Mouse (Mus musculus): ENCODE measurements around the gene Midn. TPM values are rescaled to one million over a fixed set of nuclear protein-coding genes. Genes with fewer than 3 reads are reported as not detected.

The Midn gene
- polyA plus RNA-seq, 1 experiment from 2014 or later, result 18.6 TPM

DNA sequence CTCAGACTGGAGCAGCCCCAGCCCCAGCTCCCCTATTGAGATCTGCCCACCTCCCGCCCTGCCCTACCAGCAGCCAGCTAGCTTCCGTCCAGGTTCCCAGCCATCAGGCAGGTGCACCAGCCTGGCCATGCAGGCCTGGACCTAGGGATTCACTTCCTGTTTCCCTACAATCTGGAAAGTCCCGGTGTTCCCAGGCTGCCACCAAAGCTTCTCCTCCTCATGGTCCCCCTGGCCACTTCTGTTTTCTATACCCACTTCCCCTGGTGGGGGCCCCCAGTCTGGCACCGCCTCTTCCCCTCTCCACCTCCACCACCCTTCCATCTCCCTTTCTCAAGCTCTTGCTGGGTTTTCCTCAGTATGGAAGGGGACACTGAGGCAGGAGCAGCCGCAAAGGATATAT is 42.6 kb upstream of the Midn start, which contains the start of gene Sbno2:
Gene Sbno2, minus strand, starts transcription at position 112 of the 400 bp plus-strand sequence.
- Histone ChIP-seq H3K36me3 (ENCODE audit: insufficient read depth, low read length) (no peaks in the 10 kb centered on the region), H3K9ac (ENCODE audit: low read depth, low read length) (no peak within 1 kb of the TSS), H3K4me1 (replicated peaks; ENCODE audit: insufficient read depth, low read length) (peaks cover 14% of the 10 kb centered on the region), H3K27ac (no peak within 1 kb of the TSS), H3K4me3 (replicated peaks; ENCODE audit: low read depth, low read length) (no peak within 1 kb of the TSS), H3K27me3 (ENCODE audit: insufficient read depth, low read length) (no peaks in the 10 kb centered on the region), H3K4me2 (ENCODE audit: low read length) (no peak within 1 kb of the TSS), H3K9me3 (replicated peaks; ENCODE audit: low read length) (no peaks in the 10 kb centered on the region)
- 71% methylated on average over 5 of the region's 5 CpGs for WGBS
- TF ChIP-seq CTCF (IDR thresholded peaks at IDR 0.05; ENCODE audit: low read depth), result no peak
- no peak for ATAC-seq (replicated peaks; ENCODE audit: low FRiP score, low read depth)
- DNase-seq (ENCODE audit: low spot score), result no peak

GRCm38 (mm10) chr10:80105926-80106325 is 42.1 kb upstream of the Midn start:
- H3K4me3 ChIP-seq (replicated peaks; ENCODE audit: low read depth, low read length), result no peak overlapping the region
- ATAC-seq (replicated peaks; ENCODE audit: low FRiP score, low read depth), result no peak
- no peak overlapping the region for H3K4me2 ChIP-seq (ENCODE audit: low read length)
- no peak overlapping the region for H3K27ac ChIP-seq
- no peak overlapping the region for H3K9ac ChIP-seq (ENCODE audit: low read depth, low read length)
- no peak for TF ChIP-seq CTCF (IDR thresholded peaks at IDR 0.05; ENCODE audit: low read depth)
- H3K4me1 ChIP-seq (replicated peaks; ENCODE audit: insufficient read depth, low read length), result peaks cover 9% of the 10 kb centered on the region
- no peaks in the 10 kb centered on the region for H3K36me3 ChIP-seq (ENCODE audit: insufficient read depth, low read length)
- DNase-seq (ENCODE audit: low spot score), result no peak
- no peaks in the 10 kb centered on the region for H3K9me3 ChIP-seq (replicated peaks; ENCODE audit: low read length)
- WGBS, result 66% methylated on average over 5 of the region's 5 CpGs
- H3K27me3 ChIP-seq (ENCODE audit: insufficient read depth, low read length), result no peaks in the 10 kb centered on the region

DNA sequence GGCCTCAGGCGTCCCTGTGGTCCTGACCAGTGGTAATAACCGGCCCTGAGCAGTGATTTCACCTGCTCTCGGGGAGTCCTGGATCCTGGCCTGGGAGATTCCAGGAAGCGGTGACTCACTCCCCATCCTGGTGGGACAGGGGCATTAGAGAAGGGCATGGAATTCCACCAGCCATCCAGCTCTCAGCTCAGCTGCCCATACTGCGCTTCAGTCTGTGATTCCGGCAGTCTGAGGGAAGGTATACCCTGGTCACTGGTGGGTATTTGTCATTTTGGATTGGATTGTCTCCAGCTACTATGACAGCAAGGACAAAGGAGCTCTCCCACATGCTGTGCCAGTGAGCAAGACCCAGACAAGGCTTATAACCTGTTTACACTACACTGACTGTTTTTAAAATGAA is 40.4 kb upstream of the Midn start:
- DNase-seq (ENCODE audit: low spot score), result no peak
- WGBS, result 58% methylated on average over 6 of the region's 6 CpGs
- H3K9me3 ChIP-seq (replicated peaks; ENCODE audit: low read length), result no peaks in the 10 kb centered on the region

GRCm38 (mm10) chr10:80114341-80115284 is 33.5 kb upstream of the Midn start:
- H3K9ac ChIP-seq (ENCODE audit: low read depth, low read length), result peak overlapping the region; percentile 53
- H3K4me2 ChIP-seq (ENCODE audit: low read length), result peak overlapping the region; percentile 54
- ATAC-seq (replicated peaks; ENCODE audit: low FRiP score, low read depth) (peak; percentile 62), DNase-seq (ENCODE audit: low spot score) (peak; percentile 98)
- no peaks in the 10 kb centered on the region for H3K36me3 ChIP-seq (ENCODE audit: insufficient read depth, low read length)
- peak; percentile 96 for TF ChIP-seq CTCF (IDR thresholded peaks at IDR 0.05; ENCODE audit: low read depth)
- H3K4me3 ChIP-seq (replicated peaks; ENCODE audit: low read depth, low read length), result peak overlapping the region; percentile 38
- peaks cover 21% of the 10 kb centered on the region; the same call in 1 of the 2 replicates for H3K4me1 ChIP-seq (replicated peaks; ENCODE audit: insufficient read depth, low read length)
- H3K9me3 ChIP-seq (replicated peaks; ENCODE audit: low read length), result no peaks in the 10 kb centered on the region
- WGBS, result 3% methylated on average over 27 of the region's 27 CpGs
- no peaks in the 10 kb centered on the region for H3K27me3 ChIP-seq (ENCODE audit: insufficient read depth, low read length)
- H3K27ac ChIP-seq, result peak overlapping the region; percentile 92

More for the DNA sequence above, 40.4 kb upstream of the Midn start:
- no peak overlapping the region for H3K9ac ChIP-seq (ENCODE audit: low read depth, low read length)
- H3K4me2 ChIP-seq (ENCODE audit: low read length), result no peak overlapping the region
- no peaks in the 10 kb centered on the region for H3K36me3 ChIP-seq (ENCODE audit: insufficient read depth, low read length)
- H3K4me3 ChIP-seq (replicated peaks; ENCODE audit: low read depth, low read length), result no peak overlapping the region
- no peak overlapping the region for H3K27ac ChIP-seq
- H3K4me1 ChIP-seq (replicated peaks; ENCODE audit: insufficient read depth, low read length), result no peaks in the 10 kb centered on the region; the same call in 1 of the 2 replicates
- H3K27me3 ChIP-seq (ENCODE audit: insufficient read depth, low read length), result no peaks in the 10 kb centered on the region
- no peak for TF ChIP-seq CTCF (IDR thresholded peaks at IDR 0.05; ENCODE audit: low read depth)
- ATAC-seq (replicated peaks; ENCODE audit: low FRiP score, low read depth), result no peak; the same call in 1 of the 2 replicates

DNA sequence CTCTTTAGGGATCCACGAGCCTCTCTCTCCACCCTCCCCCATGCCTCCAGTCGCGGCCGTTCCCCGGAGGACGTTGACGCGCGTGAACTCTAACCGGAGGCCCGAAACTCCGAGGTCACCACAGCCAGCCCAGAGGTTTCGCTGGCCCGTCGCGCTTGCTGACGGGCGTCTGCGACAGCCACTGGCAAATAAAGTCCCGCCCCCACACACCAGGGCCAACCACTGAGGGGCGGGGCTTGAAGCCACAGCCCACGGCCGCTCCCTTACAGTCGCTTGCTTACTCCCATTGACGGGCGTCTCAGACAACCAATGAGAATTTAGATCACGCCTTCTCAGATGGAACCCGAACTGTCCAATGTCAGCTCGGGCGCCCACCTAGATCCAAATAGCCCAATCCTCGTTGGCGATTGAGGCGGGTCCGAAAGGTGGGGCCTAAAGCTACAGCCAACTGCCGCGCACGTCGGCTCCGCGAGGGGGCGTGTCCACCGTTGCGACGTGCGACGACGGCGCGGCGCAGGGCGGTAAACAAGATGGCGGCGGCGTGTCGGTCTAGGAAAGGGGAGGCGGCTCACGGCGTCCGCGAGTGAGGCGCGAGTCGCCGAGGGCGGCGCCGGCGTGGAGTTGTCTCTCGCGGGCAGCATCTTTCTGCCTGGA is 32.7 kb upstream of the Midn start, which contains the start of gene Stk11:
Gene Stk11, plus strand, starts transcription at position 514 of the 654 bp plus-strand sequence.
- peak; percentile 100 for DNase-seq (ENCODE audit: low spot score)
- Histone ChIP-seq H3K36me3 (ENCODE audit: insufficient read depth, low read length) (no peaks in the 10 kb centered on the region), H3K9me3 (replicated peaks; ENCODE audit: low read length) (no peaks in the 10 kb centered on the region), H3K4me1 (replicated peaks; ENCODE audit: insufficient read depth, low read length) (peaks cover 21% of the 10 kb centered on the region; the same call in 1 of the 2 replicates), H3K4me2 (ENCODE audit: low read length) (peak within 1 kb of the TSS; percentile 92), H3K9ac (ENCODE audit: low read depth, low read length) (peak within 1 kb of the TSS; percentile 97), H3K4me3 (replicated peaks; ENCODE audit: low read depth, low read length) (peak within 1 kb of the TSS; percentile 94), H3K27ac (peak within 1 kb of the TSS; percentile 92), H3K27me3 (ENCODE audit: insufficient read depth, low read length) (no peaks in the 10 kb centered on the region)
- ATAC-seq (replicated peaks; ENCODE audit: low FRiP score, low read depth), result peak; percentile 97
- peak; percentile 53 for TF ChIP-seq CTCF (IDR thresholded peaks at IDR 0.05; ENCODE audit: low read depth)
- WGBS, result under 1% methylated on average over 70 of the region's 70 CpGs

DNA sequence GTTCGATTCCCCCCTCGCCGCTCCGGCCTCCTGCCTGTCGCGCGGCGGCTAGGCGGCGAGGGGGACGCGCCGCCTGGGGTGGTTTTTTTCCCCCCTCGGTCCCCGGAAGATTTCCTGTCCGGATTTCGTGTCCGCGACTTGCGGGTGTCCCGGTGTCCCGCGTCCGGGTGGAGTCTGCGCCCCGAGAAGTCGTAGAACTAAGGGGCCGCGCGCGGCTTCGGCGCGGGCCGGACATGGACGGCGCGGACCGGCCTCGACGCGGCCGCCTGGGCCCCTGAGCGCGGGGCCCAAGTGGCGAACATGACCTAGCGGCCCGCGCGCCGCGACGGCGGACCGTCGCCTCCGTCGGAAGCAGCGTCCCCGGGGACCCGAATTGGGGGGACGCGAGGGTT is 32.1 kb upstream of the Midn start:
- Histone ChIP-seq H3K4me1 (replicated peaks; ENCODE audit: insufficient read depth, low read length) (peaks cover 21% of the 10 kb centered on the region; the same call in 1 of the 2 replicates), H3K4me2 (ENCODE audit: low read length) (peak overlapping the region; percentile 92), H3K9ac (ENCODE audit: low read depth, low read length) (peak overlapping the region; percentile 97), H3K9me3 (replicated peaks; ENCODE audit: low read length) (no peaks in the 10 kb centered on the region), H3K27ac (peak overlapping the region; percentile 81), H3K4me3 (replicated peaks; ENCODE audit: low read depth, low read length) (peak overlapping the region; percentile 94), H3K36me3 (ENCODE audit: insufficient read depth, low read length) (no peaks in the 10 kb centered on the region), H3K27me3 (ENCODE audit: insufficient read depth, low read length) (no peaks in the 10 kb centered on the region)
- WGBS, result under 1% methylated on average over 58 of the region's 63 CpGs
- TF ChIP-seq CTCF (IDR thresholded peaks at IDR 0.05; ENCODE audit: low read depth), result no peak; the same call in 1 of the 2 replicates
- ATAC-seq (replicated peaks; ENCODE audit: low FRiP score, low read depth) (no peak), DNase-seq (ENCODE audit: low spot score) (no peak)

Data from kidney, postnatal 0 days (tissue).